Mouse (Mus musculus) liver, embryonic 14.5 days (tissue): ENCODE results near the gene Slc44a1.

Experiments
- CTCF ChIP-seq: IDR thresholded peaks from 2 replicates; pipeline ENCODE4 v1.5.1; 2016; ENCODE audit warnings: antibody characterized with exemption, low read depth, control low read depth
- EP300 ChIP-seq: IDR thresholded peaks from 2 replicates; pipeline ENCODE4 v1.6.1; 2016; ENCODE audit warnings: antibody characterized with exemption, low read depth

- TF ChIP-seq CTCF (no peak), EP300 (no peak)
Measured at GRCm38 (mm10) chr4:53490371-53490770, 50.2 kb downstream of the Slc44a1 start.
